Mouse (Mus musculus): ENCODE results near the gene Nxph4. TPM values are rescaled to one million over a fixed set of nuclear protein-coding genes. Genes with fewer than 3 reads are reported as not detected.
A peak's percentile ranks its signal among the peaks of the same experiment; 100 is the strongest.

Gene Nxph4
- polyA plus RNA-seq, 1 experiment from 2014 or later, result 5.2 TPM

GRCm38 (mm10) chr10:127520714-127521357 lies 13.5 kb downstream of the Nxph4 start:
- Histone ChIP-seq H3K9me3 (0 out of 2 replicates have a peak, but pooled peaks cover 4% of the 10 kb centered on the region), H3K27ac (replicated peaks) (no peak overlapping the region), H3K36me3 (replicated peaks) (peaks cover 41% of the 10 kb centered on the region), H3K4me3 (peak overlapping the region; percentile 70), H3K4me1 (peaks cover 71% of the 10 kb centered on the region), H3K27me3 (replicated peaks; ENCODE audit: low read depth, poor library complexity, severe bottlenecking) (peaks cover 81% of the 10 kb centered on the region)
- no peak for DNase-seq (ENCODE audit: low spot score)
- WGBS, result 80% methylated on average over 20 of the region's 20 CpGs

GRCm38 (mm10) chr10:127519903-127520713 lies 14.3 kb downstream of the Nxph4 start:
- WGBS, result 93% methylated on average over 37 of the region's 37 CpGs
- Histone ChIP-seq H3K27ac (replicated peaks) (no peak overlapping the region), H3K4me3 (peak overlapping the region; percentile 70), H3K27me3 (replicated peaks; ENCODE audit: low read depth, poor library complexity, severe bottlenecking) (peaks cover 81% of the 10 kb centered on the region), H3K36me3 (replicated peaks) (peaks cover 41% of the 10 kb centered on the region), H3K9me3 (0 out of 2 replicates have a peak, but pooled peaks cover 4% of the 10 kb centered on the region), H3K4me1 (peaks cover 72% of the 10 kb centered on the region)
- DNase-seq (ENCODE audit: low spot score), result no peak

GRCm38 (mm10) chr10:127519041-127519701 lies 15.2 kb downstream of the Nxph4 start:
- Histone ChIP-seq H3K27ac (replicated peaks) (no peak overlapping the region), H3K27me3 (replicated peaks; ENCODE audit: low read depth, poor library complexity, severe bottlenecking) (peaks cover 81% of the 10 kb centered on the region), H3K36me3 (replicated peaks) (peaks cover 41% of the 10 kb centered on the region), H3K4me1 (peaks cover 72% of the 10 kb centered on the region), H3K4me3 (no peak overlapping the region), H3K9me3 (0 out of 2 replicates have a peak, but pooled peaks cover 4% of the 10 kb centered on the region)
- DNase-seq (ENCODE audit: low spot score), result no peak
- 94% methylated on average over 26 of the region's 26 CpGs for WGBS

GRCm38 (mm10) chr10:127517941-127518340 lies 16.4 kb downstream of the Nxph4 start:
- Histone ChIP-seq H3K27me3 (replicated peaks; ENCODE audit: low read depth, poor library complexity, severe bottlenecking) (peaks cover 81% of the 10 kb centered on the region), H3K9me3 (0 out of 2 replicates have a peak, but pooled peaks cover 4% of the 10 kb centered on the region), H3K36me3 (replicated peaks) (peaks cover 41% of the 10 kb centered on the region), H3K4me1 (peaks cover 83% of the 10 kb centered on the region), H3K27ac (replicated peaks) (no peak overlapping the region), H3K4me3 (0 out of 2 replicates have a peak overlapping the region, but pooled peaks have one; percentile 11)
- DNase-seq (ENCODE audit: low spot score), result no peak
- WGBS, result 94% methylated on average over 22 of the region's 22 CpGs

- H3K4me1 ChIP-seq, result peaks cover 87% of the 10 kb centered on the region
- H3K9me3 ChIP-seq, result 0 out of 2 replicates have a peak, but pooled peaks cover 4% of the 10 kb centered on the region
- peak; percentile 74 for DNase-seq (ENCODE audit: low spot score)
- WGBS, result 4% methylated on average over 30 of the region's 30 CpGs
- peaks cover 89% of the 10 kb centered on the region for H3K27me3 ChIP-seq (replicated peaks; ENCODE audit: low read depth, poor library complexity, severe bottlenecking)
- H3K4me3 ChIP-seq, result peak overlapping the region; percentile 64
- H3K36me3 ChIP-seq (replicated peaks), result peaks cover 41% of the 10 kb centered on the region
- peak overlapping the region; percentile 69 for H3K27ac ChIP-seq (replicated peaks)
Observed at GRCm38 (mm10) chr10:127516576-127517260, 17.6 kb downstream of the Nxph4 start.

GRCm38 (mm10) chr10:127515983-127516459 lies 18.3 kb downstream of the Nxph4 start:
- Histone ChIP-seq H3K4me3 (peak overlapping the region; percentile 64), H3K27me3 (replicated peaks; ENCODE audit: low read depth, poor library complexity, severe bottlenecking) (peaks cover 96% of the 10 kb centered on the region), H3K9me3 (0 out of 2 replicates have a peak, but pooled peaks cover 4% of the 10 kb centered on the region), H3K27ac (replicated peaks) (peak overlapping the region; percentile 69), H3K36me3 (replicated peaks) (peaks cover 41% of the 10 kb centered on the region), H3K4me1 (peaks cover 87% of the 10 kb centered on the region)
- DNase-seq (ENCODE audit: low spot score), result no peak
- WGBS, result 9% methylated on average over 8 of the region's 8 CpGs

GRCm38 (mm10) chr10:127515271-127515982 lies 18.9 kb downstream of the Nxph4 start:
- 0 out of 2 replicates have a peak, but pooled peaks cover 4% of the 10 kb centered on the region for H3K9me3 ChIP-seq
- H3K27me3 ChIP-seq (replicated peaks; ENCODE audit: low read depth, poor library complexity, severe bottlenecking), result peaks cover 98% of the 10 kb centered on the region
- peak; percentile 61 for DNase-seq (ENCODE audit: low spot score)
- peaks cover 36% of the 10 kb centered on the region for H3K36me3 ChIP-seq (replicated peaks)
- WGBS, result 22% methylated on average over 9 of the region's 9 CpGs
- peak overlapping the region; percentile 69; the same call in 1 of the 2 replicates for H3K27ac ChIP-seq (replicated peaks)
- H3K4me1 ChIP-seq, result peaks cover 87% of the 10 kb centered on the region
- peak overlapping the region; percentile 64 for H3K4me3 ChIP-seq

GRCm38 (mm10) chr10:127514764-127515163 lies 19.6 kb downstream of the Nxph4 start, which contains the start of gene Ndufa4l2:
Ndufa4l2 (plus strand) TSS chr10:127514967.
- peaks cover 98% of the 10 kb centered on the region for H3K27me3 ChIP-seq (replicated peaks; ENCODE audit: low read depth, poor library complexity, severe bottlenecking)
- H3K36me3 ChIP-seq (replicated peaks), result peaks cover 29% of the 10 kb centered on the region
- WGBS, result 7% methylated on average over 6 of the region's 6 CpGs
- DNase-seq (ENCODE audit: low spot score), result peak; percentile 29
- peaks cover 90% of the 10 kb centered on the region for H3K4me1 ChIP-seq
- peak within 1 kb of the TSS; percentile 64 for H3K4me3 ChIP-seq
- H3K27ac ChIP-seq (replicated peaks), result peak within 1 kb of the TSS; percentile 83; the same call in 1 of the 2 replicates
- H3K9me3 ChIP-seq, result 0 out of 2 replicates have a peak, but pooled peaks cover 4% of the 10 kb centered on the region

- H3K9me3 ChIP-seq, result 0 out of 2 replicates have a peak, but pooled peaks cover 4% of the 10 kb centered on the region
- H3K27me3 ChIP-seq (replicated peaks; ENCODE audit: low read depth, poor library complexity, severe bottlenecking), result peaks cover 100% of the 10 kb centered on the region
- DNase-seq (ENCODE audit: low spot score), result no peak
- 9% methylated on average over 13 of the region's 13 CpGs for WGBS
- peaks cover 94% of the 10 kb centered on the region for H3K4me1 ChIP-seq
- peaks cover 23% of the 10 kb centered on the region for H3K36me3 ChIP-seq (replicated peaks)
- H3K27ac ChIP-seq (replicated peaks), result no peak overlapping the region; the same call in 1 of the 2 replicates
- H3K4me3 ChIP-seq, result peak overlapping the region; percentile 64
Observed at GRCm38 (mm10) chr10:127514111-127514698, 20.2 kb downstream of the Nxph4 start.

GRCm38 (mm10) chr10:127513501-127514091 lies 20.8 kb downstream of the Nxph4 start:
- H3K9me3 ChIP-seq, result no peaks in the 10 kb centered on the region
- peak overlapping the region; percentile 64 for H3K4me3 ChIP-seq
- peak; percentile 59 for DNase-seq (ENCODE audit: low spot score)
- peaks cover 99% of the 10 kb centered on the region for H3K27me3 ChIP-seq (replicated peaks; ENCODE audit: low read depth, poor library complexity, severe bottlenecking)
- H3K27ac ChIP-seq (replicated peaks), result peak overlapping the region; percentile 83; the same call in 1 of the 2 replicates
- H3K4me1 ChIP-seq, result peaks cover 97% of the 10 kb centered on the region
- H3K36me3 ChIP-seq (replicated peaks), result peaks cover 17% of the 10 kb centered on the region
- under 1% methylated on average over 16 of the region's 16 CpGs for WGBS
